Mouse (Mus musculus): Measurements from ENCODE around the gene Sh3bp5. TPM values are rescaled to one million over a fixed set of nuclear protein-coding genes. Genes with fewer than 3 reads are reported as not detected.

The Sh3bp5 gene
- polyA plus RNA-seq, 1 experiment from 2014 or later: 13.8 TPM

Other genes starting within 250 kb of the Sh3bp5 start
- gene Tnnc1, start 227.8 kb downstream of the Sh3bp5 start, polyA plus RNA-seq (2016; fragmentation: Nextera tagmentation; extraction: Ambion mirVana): 10.8 and 11.5 TPM in 2 replicates
- gene Nisch, start 219.1 kb downstream of the Sh3bp5 start, polyA plus RNA-seq (2016; fragmentation: Nextera tagmentation; extraction: Ambion mirVana): 145 and 151 TPM in 2 replicates
- 0.04 and 0.18 TPM in 2 replicates for gene Sema3g, start 218.2 kb downstream of the Sh3bp5 start, polyA plus RNA-seq (2016; fragmentation: Nextera tagmentation; extraction: Ambion mirVana)
- 9.9 and 10.0 TPM in 2 replicates for gene Phf7, start 184.8 kb downstream of the Sh3bp5 start, polyA plus RNA-seq (2016; fragmentation: Nextera tagmentation; extraction: Ambion mirVana)
- 53.8 and 54.4 TPM in 2 replicates for gene Bap1, start 184.6 kb downstream of the Sh3bp5 start, polyA plus RNA-seq (2016; fragmentation: Nextera tagmentation; extraction: Ambion mirVana)
- 0.48 and 0.57 TPM in 2 replicates for gene Dnah1, start 112.2 kb downstream of the Sh3bp5 start, polyA plus RNA-seq (2016; fragmentation: Nextera tagmentation; extraction: Ambion mirVana)
- 24.1 and 24.5 TPM in 2 replicates for gene Capn7, start 99.4 kb downstream of the Sh3bp5 start, polyA plus RNA-seq (2016; fragmentation: Nextera tagmentation; extraction: Ambion mirVana)
- gene Eaf1, start 58.3 kb upstream of the Sh3bp5 start, polyA plus RNA-seq (2016; fragmentation: Nextera tagmentation; extraction: Ambion mirVana): 41.4 and 44.2 TPM in 2 replicates
- gene Mettl6, start 59.0 kb upstream of the Sh3bp5 start, polyA plus RNA-seq (2016; fragmentation: Nextera tagmentation; extraction: Ambion mirVana): 43.7 and 46.9 TPM in 2 replicates
- 0.05 and 0.22 TPM in 2 replicates for gene Colq, start 155.3 kb upstream of the Sh3bp5 start, polyA plus RNA-seq (2016; fragmentation: Nextera tagmentation; extraction: Ambion mirVana)
- gene Gm49387, start 204.8 kb upstream of the Sh3bp5 start, polyA plus RNA-seq (2016; fragmentation: Nextera tagmentation; extraction: Ambion mirVana): 0.37 and 1.3 TPM in 2 replicates
- 8.8 and 9.6 TPM in 2 replicates for gene Btd, start 204.9 kb upstream of the Sh3bp5 start, polyA plus RNA-seq (2016; fragmentation: Nextera tagmentation; extraction: Ambion mirVana)
- gene Hacl1, start 205.2 kb upstream of the Sh3bp5 start, polyA plus RNA-seq (2016; fragmentation: Nextera tagmentation; extraction: Ambion mirVana): 7.4 and 9.8 TPM in 2 replicates